Mouse (Mus musculus): ENCODE data around the gene Gnaq.

Gnaq gene

GRCm38 (mm10) chr19:16198162-16198561, 65.5 kb downstream of the Gnaq start:
- DNase-seq (ENCODE audit: low spot score in 2 of 2), result no peak

- DNase-seq (ENCODE audit: low spot score in 2 of 2), result no peak
Measured at GRCm38 (mm10) chr19:16201356-16201755, 68.7 kb downstream of the Gnaq start.

GRCm38 (mm10) chr19:16204776-16205680, 72.4 kb downstream of the Gnaq start:
- DNase-seq (ENCODE audit: low spot score in 2 of 2), result no peak

GRCm38 (mm10) chr19:16209616-16210015, 77.0 kb downstream of the Gnaq start:
- DNase-seq (ENCODE audit: low spot score in 2 of 2), result no peak

GRCm38 (mm10) chr19:16214946-16215345, 82.3 kb downstream of the Gnaq start:
- no peak for DNase-seq (ENCODE audit: low spot score in 2 of 2)

- DNase-seq (ENCODE audit: low spot score in 2 of 2), result no peak
Measured at GRCm38 (mm10) chr19:16215430-16216016, 82.9 kb downstream of the Gnaq start.

GRCm38 (mm10) chr19:16219978-16220377, 87.3 kb downstream of the Gnaq start:
- DNase-seq (ENCODE audit: low spot score in 2 of 2), result no peak

GRCm38 (mm10) chr19:16222526-16222925, 89.9 kb downstream of the Gnaq start:
- DNase-seq (ENCODE audit: low spot score in 2 of 2), result no peak

- DNase-seq (ENCODE audit: low spot score in 2 of 2), result no peak
Measured at GRCm38 (mm10) chr19:16223126-16223525, 90.5 kb downstream of the Gnaq start.

GRCm38 (mm10) chr19:16224831-16225230, 92.2 kb downstream of the Gnaq start:
- DNase-seq (ENCODE audit: low spot score in 2 of 2), result no peak

GRCm38 (mm10) chr19:16231584-16231983, 99.0 kb downstream of the Gnaq start:
- DNase-seq (ENCODE audit: low spot score in 2 of 2), result no peak

- no peak for DNase-seq (ENCODE audit: low spot score in 2 of 2)
Measured at GRCm38 (mm10) chr19:16235594-16235993, 103.0 kb downstream of the Gnaq start.

GRCm38 (mm10) chr19:16237034-16237433, 104.4 kb downstream of the Gnaq start:
- DNase-seq (ENCODE audit: low spot score in 2 of 2), result no peak

- DNase-seq (ENCODE audit: low spot score in 2 of 2), result no peak
Measured at GRCm38 (mm10) chr19:16238072-16238471, 105.4 kb downstream of the Gnaq start.

GRCm38 (mm10) chr19:16238512-16238911, 105.9 kb downstream of the Gnaq start:
- DNase-seq (ENCODE audit: low spot score in 2 of 2), result no peak

GRCm38 (mm10) chr19:16242708-16243107, 110.1 kb downstream of the Gnaq start:
- DNase-seq (ENCODE audit: low spot score in 2 of 2), result no peak

- DNase-seq (ENCODE audit: low spot score in 2 of 2), result no peak
Measured at GRCm38 (mm10) chr19:16249025-16249424, 116.4 kb downstream of the Gnaq start.

GRCm38 (mm10) chr19:16250921-16251320, 118.3 kb downstream of the Gnaq start:
- DNase-seq (ENCODE audit: low spot score in 2 of 2), result no peak

GRCm38 (mm10) chr19:16251819-16252218, 119.2 kb downstream of the Gnaq start:
- no peak for DNase-seq (ENCODE audit: low spot score in 2 of 2)

GRCm38 (mm10) chr19:16252696-16253095, 120.1 kb downstream of the Gnaq start:
- no peak for DNase-seq (ENCODE audit: low spot score in 2 of 2)

GRCm38 (mm10) chr19:16254881-16255280, 122.2 kb downstream of the Gnaq start:
- DNase-seq (ENCODE audit: low spot score in 2 of 2), result no peak

GRCm38 (mm10) chr19:16255294-16255693, 122.7 kb downstream of the Gnaq start:
- no peak for DNase-seq (ENCODE audit: low spot score in 2 of 2)

GRCm38 (mm10) chr19:16258766-16259355, 126.2 kb downstream of the Gnaq start:
- DNase-seq (ENCODE audit: low spot score in 2 of 2), result no peak
